Mouse (Mus musculus): Measurements from ENCODE around the gene Mlycd. TPM values are rescaled to one million over a fixed set of nuclear protein-coding genes. Genes with fewer than 3 reads are reported as not detected.

Mlycd gene
- polyA plus RNA-seq, 1 experiment from 2014 or later, result 15.0 TPM

DNA sequence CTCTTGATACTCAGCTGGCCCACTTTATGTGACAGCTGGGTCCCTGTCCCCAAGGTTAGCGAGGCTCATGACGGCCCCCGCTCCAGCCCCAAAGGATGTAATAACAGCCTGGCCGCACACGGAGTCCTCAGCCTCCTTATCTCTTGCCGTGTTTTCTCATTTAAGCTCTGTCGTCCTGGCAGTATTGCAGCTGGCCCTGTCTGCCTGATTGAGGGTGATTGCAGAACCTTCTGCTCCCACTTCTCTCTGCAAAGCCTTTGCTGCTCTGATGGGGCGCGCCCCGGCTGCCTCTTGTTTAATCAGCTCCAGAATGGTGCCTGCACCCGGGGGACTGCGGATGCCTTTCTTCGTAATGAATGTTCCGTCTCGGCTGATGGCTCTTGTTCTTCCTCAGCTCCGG is 65.0 kb downstream of the Mlycd start:
- peak overlapping the region; percentile 66 for H3K27ac ChIP-seq (ENCODE audit: low read length)

More for the DNA sequence above, 65.0 kb downstream of the Mlycd start:
- H3K27me3 ChIP-seq (ENCODE audit: control insufficient read depth, insufficient read depth, low read depth, low read length), result no peaks in the 10 kb centered on the region
- peaks cover 11% of the 10 kb centered on the region for H3K4me1 ChIP-seq (ENCODE audit: control insufficient read depth, insufficient read depth, low read length)
- H3K9ac ChIP-seq (ENCODE audit: low read depth, low read length), result no peak overlapping the region
- H3K36me3 ChIP-seq (ENCODE audit: control insufficient read depth, insufficient read depth, low read length), result no peaks in the 10 kb centered on the region
- 22% methylated on average over 16 of the region's 16 CpGs for WGBS
- H3K4me2 ChIP-seq (ENCODE audit: low read length), result 0 out of 2 replicates have a peak overlapping the region, but pooled peaks have one; percentile 10
- H3K4me3 ChIP-seq (ENCODE audit: low read depth, low read length), result no peak overlapping the region
- 0 out of 2 replicates have a peak, but pooled peaks have one; percentile 29 for ATAC-seq
- no peaks in the 10 kb centered on the region for H3K9me3 ChIP-seq (replicated peaks; ENCODE audit: control insufficient read depth, low read length, poor library complexity, severe bottlenecking)

Other genes with a start within 250 kb of the Mlycd start
- gene Hsbp1, start 50.4 kb upstream of the Mlycd start, polyA plus RNA-seq (2015; fragmentation: Nextera tagmentation; extraction: Ambion mirVana), result 860 and 970 TPM in 2 replicates
- gene Osgin1, start 39.2 kb downstream of the Mlycd start, polyA plus RNA-seq (2015; fragmentation: Nextera tagmentation; extraction: Ambion mirVana), result 0.45 TPM in 2 replicates
- gene Necab2, start 51.8 kb downstream of the Mlycd start, polyA plus RNA-seq (2015; fragmentation: Nextera tagmentation; extraction: Ambion mirVana), result 65.7 and 85.9 TPM in 2 replicates
- gene Slc38a8, start 106.8 kb downstream of the Mlycd start, polyA plus RNA-seq (2015; fragmentation: Nextera tagmentation; extraction: Ambion mirVana), result 0.12 TPM in 1 of 2 replicates, not detected in the other
- gene Mbtps1, start 163.9 kb downstream of the Mlycd start, polyA plus RNA-seq (2015; fragmentation: Nextera tagmentation; extraction: Ambion mirVana), result 51.4 and 61.3 TPM in 2 replicates
- 197 and 206 TPM in 2 replicates for gene Hsdl1, start 180.3 kb downstream of the Mlycd start, polyA plus RNA-seq (2015; fragmentation: Nextera tagmentation; extraction: Ambion mirVana)
- gene Dnaaf1, start 180.4 kb downstream of the Mlycd start, polyA plus RNA-seq (2015; fragmentation: Nextera tagmentation; extraction: Ambion mirVana), result 0.75 and 0.83 TPM in 2 replicates
- 14.3 and 14.6 TPM in 2 replicates for gene Taf1c, start 210.3 kb downstream of the Mlycd start, polyA plus RNA-seq (2015; fragmentation: Nextera tagmentation; extraction: Ambion mirVana)
- 0.10 and 0.19 TPM in 2 replicates for gene Adad2, start 217.9 kb downstream of the Mlycd start, polyA plus RNA-seq (2015; fragmentation: Nextera tagmentation; extraction: Ambion mirVana)
- gene Kcng4, start 240.8 kb downstream of the Mlycd start, polyA plus RNA-seq (2015; fragmentation: Nextera tagmentation; extraction: Ambion mirVana), result 0.26 and 1.6 TPM in 2 replicates